Mouse (Mus musculus) gastrocnemius, adult 2 months (tissue): ENCODE results near the gene Dnajc30. TPM values are rescaled to one million over a fixed set of nuclear protein-coding genes. Genes with fewer than 3 reads are reported as not detected.
"Not testable (repeated sequence)": the region's sequence is repeated elsewhere in the genome, so short reads cannot be mapped to it uniquely, and the experiment has no call there.

ENCODE experiments used
- DNase-seq: peaks from one replicate; pipeline ENCODE4 v3.0.0; 2022
- H3K27ac ChIP-seq: fragments of 200-600 bp; 2 replicates; pipeline ENCODE4 v1.8.1; 2022; ENCODE audit warnings: mild to moderate bottlenecking
- H3K4me3 ChIP-seq: fragments of 200-600 bp; 2 replicates; pipeline ENCODE4 v1.8.1; 2022; ENCODE audit warnings: mild to moderate bottlenecking, moderate library complexity
- CTCF ChIP-seq: fragments of 200-600 bp; IDR thresholded peaks from 2 replicates; pipeline ENCODE4 v1.8.1; 2022; ENCODE audit warnings: antibody characterized with exemption, mild to moderate bottlenecking, moderate library complexity
- intact Hi-C: fragments of 180-260 bp; cut with DNase I; formaldehyde crosslinking; loops from one replicate; pipeline ENCODE4 v1.15.1; 2025
- total RNA-seq, 2 experiments: library from RNA; stranded (reverse); gene quantifications; 2 replicates each; pipeline ENCODE4 v1.2.3; 2021

Dnajc30 gene
- total RNA-seq, 2 experiments from 2014 or later = 25.0 to 30.2 TPM

GRCm38 (mm10) chr5:135035608-135036359, 28.2 kb upstream of the Dnajc30 start:
- intact Hi-C loops = no loop called here
- no peak for TF ChIP-seq CTCF
- Histone ChIP-seq H3K27ac (no peak overlapping the region), H3K4me3 (no peak overlapping the region)
- no peak for DNase-seq

DNA sequence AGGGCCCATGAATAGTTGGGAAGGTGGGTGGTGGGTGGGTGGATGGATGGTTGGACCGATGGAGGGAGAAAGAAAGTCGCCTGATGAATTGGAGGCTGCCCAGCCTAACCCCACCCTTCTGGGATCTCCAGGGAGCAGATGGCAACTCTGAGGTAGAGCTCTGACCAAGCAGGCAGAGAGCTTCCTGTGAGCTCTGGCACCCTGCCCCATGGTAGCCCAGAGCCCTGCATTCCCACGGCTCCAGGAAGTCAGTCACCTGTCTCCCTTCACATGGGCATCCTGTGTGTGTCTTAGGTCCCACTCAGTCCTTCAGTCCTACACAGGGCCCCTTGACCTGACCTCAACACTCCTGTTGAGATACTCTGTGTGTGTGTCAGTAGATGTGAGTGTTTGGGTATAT, 26.1 kb upstream of the Dnajc30 start:
- Histone ChIP-seq H3K4me3 (no peak overlapping the region), H3K27ac (no peak overlapping the region)
- TF ChIP-seq CTCF = no peak
- no peak for DNase-seq
- intact Hi-C loops = no loop called here

DNA sequence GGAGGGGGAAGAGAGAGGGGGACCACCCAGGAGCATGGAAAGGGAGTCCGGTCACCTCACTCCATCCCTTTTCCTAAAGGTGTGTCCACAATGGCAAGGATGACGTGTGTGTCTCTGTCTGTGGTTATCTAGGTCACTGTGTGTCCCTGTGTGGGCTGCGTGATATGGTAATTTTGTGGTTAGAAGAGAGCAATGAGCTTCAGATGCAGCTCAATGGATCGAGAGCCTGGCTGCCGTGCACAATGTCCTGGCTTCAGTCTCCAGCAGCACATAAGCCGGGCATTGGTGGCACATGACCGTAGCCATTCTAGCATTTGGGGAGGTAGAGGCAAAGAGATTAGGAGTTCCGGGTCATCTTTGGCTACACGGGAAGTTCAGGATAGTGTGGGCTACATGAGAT, 24.5 kb upstream of the Dnajc30 start:
- Histone ChIP-seq H3K4me3 (no peak overlapping the region), H3K27ac (no peak overlapping the region)
- no peak for DNase-seq
- intact Hi-C loops = no loop called here
- no peak for TF ChIP-seq CTCF

- no peak overlapping the region for H3K4me3 ChIP-seq
- intact Hi-C loops = no loop called here
These were observed 23.9 kb upstream of the Dnajc30 start for GRCm38 (mm10) chr5:135040059-135040458.

DNA sequence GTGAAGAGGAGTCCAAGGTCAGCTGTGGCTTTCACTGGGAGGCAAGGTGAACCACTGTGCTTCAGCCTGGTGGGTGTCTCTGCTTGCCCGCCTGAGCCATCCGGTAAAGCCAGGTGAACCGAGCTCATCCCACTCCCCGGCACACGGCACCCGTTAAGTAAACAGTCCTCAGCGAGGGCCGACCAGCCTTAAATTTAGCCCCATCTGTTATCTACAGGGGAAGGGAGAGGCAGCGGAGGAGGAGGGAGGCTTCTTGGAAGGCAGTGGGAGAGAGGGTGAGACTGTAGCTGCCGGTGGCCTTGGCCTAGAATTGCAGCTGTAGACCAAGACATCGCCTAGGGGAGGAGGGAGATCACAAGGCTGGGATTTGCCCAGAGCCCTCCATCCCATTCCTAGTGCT, 23.2 kb upstream of the Dnajc30 start:
- no peak for TF ChIP-seq CTCF
- Histone ChIP-seq H3K4me3 (no peak overlapping the region), H3K27ac (no peak overlapping the region)
- no peak for DNase-seq
- intact Hi-C loops = no loop called here

More at GRCm38 (mm10) chr5:135040059-135040458, 23.9 kb upstream of the Dnajc30 start:
- TF ChIP-seq CTCF = no peak
- no peak overlapping the region for H3K27ac ChIP-seq
- no peak for DNase-seq

GRCm38 (mm10) chr5:135042105-135042788, 21.8 kb upstream of the Dnajc30 start:
- intact Hi-C loops = no loop called here
- no peak for DNase-seq
- TF ChIP-seq CTCF = no peak

DNA sequence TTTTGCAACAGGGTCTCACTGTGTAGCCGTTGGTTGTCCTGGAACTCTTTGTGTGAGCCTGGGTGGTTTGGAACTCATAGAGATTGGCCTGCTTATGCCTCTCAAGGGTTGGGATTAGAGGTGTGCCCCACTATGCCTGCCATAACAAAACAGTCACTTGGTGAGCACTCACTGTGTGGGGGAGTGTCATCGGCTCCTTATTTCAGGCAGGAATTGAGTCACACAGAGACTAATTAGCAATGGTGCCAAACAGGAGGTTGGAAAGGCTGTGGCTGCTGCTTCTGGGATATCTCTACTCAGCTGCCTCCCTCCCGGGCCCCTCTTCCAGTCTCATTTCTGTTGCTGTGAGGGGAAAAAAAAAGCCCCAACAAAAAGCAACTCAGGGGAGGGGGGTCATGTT, 19.4 kb upstream of the Dnajc30 start:
- TF ChIP-seq CTCF = no peak
- Histone ChIP-seq H3K27ac (no peak overlapping the region), H3K4me3 (no peak overlapping the region)
- intact Hi-C loops = no loop called here
- DNase-seq = no peak

More at GRCm38 (mm10) chr5:135042105-135042788, 21.8 kb upstream of the Dnajc30 start:
- Histone ChIP-seq H3K4me3 (no peak overlapping the region), H3K27ac (no peak overlapping the region)

- Histone ChIP-seq H3K27ac (no peak overlapping the region), H3K4me3 (no peak overlapping the region)
- no peak for TF ChIP-seq CTCF
- DNase-seq = no peak
- intact Hi-C loops = no loop called here
These were observed 15.5 kb upstream of the Dnajc30 start for GRCm38 (mm10) chr5:135048539-135048938.

DNA sequence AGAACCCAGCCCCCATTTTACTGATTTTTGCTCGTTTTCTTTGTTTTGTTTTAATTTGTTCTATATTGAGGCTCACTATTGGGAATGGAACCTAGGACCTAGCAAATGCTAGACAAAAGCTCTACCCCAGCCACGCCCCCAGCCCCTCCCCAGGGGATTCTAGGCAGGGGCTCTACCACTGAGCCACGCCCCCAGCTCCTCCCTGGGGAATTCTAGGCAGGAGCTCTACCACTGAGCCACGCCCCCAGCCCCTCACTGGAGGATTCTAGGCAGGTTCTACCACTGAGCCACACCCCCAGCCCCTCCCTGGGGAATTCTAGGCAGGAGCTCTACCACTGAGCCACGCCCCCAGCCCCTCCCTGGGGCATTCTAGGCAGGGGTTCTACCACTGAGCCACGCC, 14.7 kb upstream of the Dnajc30 start:
- DNase-seq, H3K27ac ChIP-seq, intact Hi-C loops, H3K4me3 ChIP-seq: not testable (repeated sequence)

GRCm38 (mm10) chr5:135053356-135053755, 10.6 kb upstream of the Dnajc30 start:
- intact Hi-C loops = no loop called here
- TF ChIP-seq CTCF = no peak
- Histone ChIP-seq H3K27ac (0 out of 2 replicates have a peak overlapping the region, but pooled peaks have one; percentile 4), H3K4me3 (no peak overlapping the region)
- DNase-seq = no peak

- intact Hi-C loops = loop anchor here (5.0 kb wide), 1 partner anchor 52 kb away; no protein-coding TSS in a partner anchor
- DNase-seq = peak; percentile 57
- Histone ChIP-seq H3K4me3 (peak overlapping the region; percentile 81), H3K27ac (peak overlapping the region; percentile 96)
- no peak for TF ChIP-seq CTCF
These were observed 372 bp downstream of the Dnajc30 start for GRCm38 (mm10) chr5:135064382-135064766.

DNA sequence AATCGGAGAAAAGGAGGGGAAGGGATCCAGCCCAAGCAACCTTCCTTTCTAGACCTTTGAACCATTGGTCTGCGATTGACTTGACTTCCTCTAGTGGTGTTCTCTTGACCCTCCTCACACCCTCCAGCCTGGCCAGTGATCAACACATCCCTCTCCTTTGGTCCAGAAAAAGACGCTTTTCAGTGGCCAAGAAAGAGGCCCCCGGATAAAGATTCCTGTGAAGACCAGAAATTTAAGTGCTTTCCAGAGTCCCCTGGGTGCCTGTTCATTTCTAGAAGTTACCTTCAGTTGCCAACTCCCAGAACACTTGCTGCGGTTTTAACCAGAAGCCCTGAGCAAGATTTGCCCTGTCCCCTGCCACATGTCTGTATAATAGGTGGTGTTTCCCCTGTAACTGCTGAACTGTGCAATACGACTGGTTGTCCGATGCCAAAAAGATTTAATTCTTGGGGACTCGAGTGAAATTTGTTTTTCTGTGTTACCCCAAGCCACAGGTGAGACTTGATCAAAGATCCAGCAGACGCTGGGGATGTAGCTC, 976 bp downstream of the Dnajc30 start, which contains the start of gene Bud23:
Gene Bud23 (minus strand): TSS at position 51 of the 538 bp plus-strand sequence.
- H3K27ac ChIP-seq = peak within 1 kb of the TSS; percentile 96
- peak within 1 kb of the TSS; percentile 81 for H3K4me3 ChIP-seq
- intact Hi-C loops = loop anchor here (5.0 kb wide), 1 partner anchor 53 kb away; no protein-coding TSS in a partner anchor
- not testable (repeated sequence) for DNase-seq

DNA sequence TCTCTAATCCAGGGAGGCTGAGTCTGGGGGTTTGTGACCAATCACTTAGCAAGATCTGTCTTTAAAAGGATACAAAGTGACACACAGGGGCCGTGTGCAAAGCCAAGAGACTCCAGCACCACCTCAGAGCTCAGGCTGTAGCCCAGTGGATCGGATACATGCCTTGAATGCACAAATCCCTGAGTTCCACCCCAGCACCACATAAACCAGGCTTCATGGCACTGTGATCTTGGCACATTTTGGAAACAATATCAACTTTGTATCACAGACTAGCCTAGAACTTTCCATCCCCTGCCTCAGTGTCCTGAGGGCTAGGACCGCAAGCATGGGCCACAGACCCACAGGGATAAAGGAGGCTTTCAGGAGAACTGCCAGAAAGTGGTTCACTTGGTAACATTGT, 2.0 kb downstream of the Dnajc30 start:
- H3K4me3 ChIP-seq = peak overlapping the region; percentile 81
- H3K27ac ChIP-seq = no peak overlapping the region
- no peak for DNase-seq
- intact Hi-C loops = no loop called here
- no peak for TF ChIP-seq CTCF
